Mouse (Mus musculus) midbrain, embryonic 14.5 days (tissue): ENCODE results near the gene Rnd2. TPM values are rescaled to one million over a fixed set of nuclear protein-coding genes. Genes with fewer than 3 reads are reported as not detected.

Source experiments
- ATAC-seq: fragments of 200-750 bp; cut with Nextera tagmentation; 2 replicates; pipeline ENCODE4 v1.8.0; 2017; ENCODE audit warnings: moderate number of reproducible peaks, moderate library complexity; ENCODE audit not compliant: low FRiP score, low TSS enrichment
- DNase-seq: peaks from one replicate; pipeline ENCODE4 v3.0.0-alpha.2; 2015
- H3K27ac ChIP-seq: fragments of 300-500 bp; sonication (generic); replicated peaks from 2 replicates; pipeline ENCODE4 v1.5.1; 2014; ENCODE audit warnings: mild to moderate bottlenecking, low read depth, low read length, moderate library complexity
- H3K27me3 ChIP-seq: fragments of 300-500 bp; sonication (generic); 2 replicates; pipeline ENCODE4 v1.6.1; 2014; ENCODE audit warnings: low read length, control low read depth, mixed read lengths; ENCODE audit not compliant: control insufficient read depth, insufficient read depth
- H3K36me3 ChIP-seq: fragments of 300-500 bp; sonication (generic); 2 replicates; pipeline ENCODE4 v1.6.1; 2014; ENCODE audit warnings: low read length, control low read depth; ENCODE audit not compliant: control insufficient read depth, insufficient read depth
- H3K4me1 ChIP-seq: fragments of 300-500 bp; sonication (generic); 2 replicates; pipeline ENCODE4 v1.6.1; 2014; ENCODE audit warnings: mild to moderate bottlenecking, antibody characterized with exemption, low read length, control low read depth; ENCODE audit not compliant: control insufficient read depth, insufficient read depth
- H3K4me2 ChIP-seq: fragments of 300-500 bp; sonication (generic); 2 replicates; pipeline ENCODE4 v1.6.1; 2014; ENCODE audit warnings: mild to moderate bottlenecking, low read length, moderate library complexity
- H3K4me3 ChIP-seq: fragments of 300-500 bp; sonication (generic); replicated peaks from 2 replicates; pipeline ENCODE4 v1.5.1; 2014; ENCODE audit warnings: low read depth, low read length
- H3K9ac ChIP-seq: fragments of 300-500 bp; sonication (generic); replicated peaks from 2 replicates; pipeline ENCODE4 v1.6.1; 2014; ENCODE audit warnings: mild to moderate bottlenecking, low read length, moderate library complexity
- H3K9me3 ChIP-seq: fragments of 300-500 bp; sonication (generic); 2 replicates; pipeline ENCODE4 v1.6.1; 2016; ENCODE audit warnings: low read length, control low read depth, mixed read lengths; ENCODE audit not compliant: control insufficient read depth
- WGBS: fragments of 180-500 bp; shearing (Covaris S2); extraction: QIAGEN DNeasy Blood & Tissue Kit; methylation state at CpG from one replicate; pipeline ENCODE4 v1.1.7; 2014; 5-methylcytosine and 5-hydroxymethylcytosine counted together
- polyA plus RNA-seq: library from polyadenylated mRNA; unstranded; fragments of >200 nt; fragmentation: Nextera tagmentation; extraction: Ambion mirVana; gene quantifications from 2 replicates; pipeline ENCODE4 v1.2.1, GENCODE M21; 2014

The Rnd2 gene
- polyA plus RNA-seq, 1 experiment from 2014 or later = 58.6 TPM

DNA sequence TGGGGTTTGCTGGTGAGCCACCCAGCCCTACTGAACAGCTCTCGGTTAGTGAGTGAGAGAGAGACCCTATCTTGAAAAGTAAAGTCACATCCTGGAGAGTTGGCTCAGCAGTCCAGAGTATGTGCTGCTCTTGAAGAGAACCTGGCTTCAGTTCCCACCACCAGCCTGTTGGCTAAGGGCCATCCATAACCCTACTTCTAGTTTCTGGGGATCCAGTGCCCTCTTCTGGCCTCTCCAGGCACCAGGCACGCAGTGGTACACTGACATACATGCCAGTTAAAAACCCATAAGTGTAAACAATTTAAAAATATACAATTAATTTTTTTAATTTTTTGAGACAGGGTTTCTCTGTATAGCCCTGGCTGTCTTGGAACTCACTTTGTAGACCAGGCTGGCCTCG, 14.4 kb upstream of the Rnd2 start:
- H3K9ac ChIP-seq = no peak overlapping the region
- no peak overlapping the region for H3K4me2 ChIP-seq
- 88% methylated on average over 3 of the region's 3 CpGs for WGBS
- H3K9me3 ChIP-seq = no peaks in the 10 kb centered on the region
- no peak overlapping the region for H3K27ac ChIP-seq
- H3K27me3 ChIP-seq = no peaks in the 10 kb centered on the region
- no peak overlapping the region for H3K4me3 ChIP-seq
- DNase-seq = no peak
- H3K4me1 ChIP-seq = no peaks in the 10 kb centered on the region
- no peak for ATAC-seq
- H3K36me3 ChIP-seq = peaks cover 6% of the 10 kb centered on the region

DNA sequence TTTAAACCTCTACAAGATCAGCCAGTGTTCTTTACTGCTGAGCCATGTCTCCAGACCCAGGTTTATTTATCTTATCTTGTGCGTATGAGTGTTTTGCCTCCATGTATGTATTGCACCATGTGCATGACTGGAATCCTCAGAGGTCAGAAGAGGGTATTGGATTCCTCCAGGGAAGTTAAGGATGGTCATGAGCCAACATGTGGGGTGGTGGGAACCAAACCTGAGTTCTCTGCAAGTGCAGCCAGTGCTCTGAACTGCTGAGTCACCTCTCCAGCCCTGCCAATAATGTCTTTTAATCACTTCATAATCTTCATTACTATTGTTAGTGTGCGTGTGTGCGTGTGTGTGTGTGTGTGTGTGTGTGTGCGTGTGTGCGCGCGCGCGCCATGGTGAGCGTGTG, 13.3 kb upstream of the Rnd2 start:
- Histone ChIP-seq H3K27ac (no peak overlapping the region), H3K4me3 (no peak overlapping the region), H3K36me3 (no peaks in the 10 kb centered on the region), H3K4me2 (no peak overlapping the region), H3K9me3 (no peaks in the 10 kb centered on the region), H3K27me3 (no peaks in the 10 kb centered on the region), H3K4me1 (no peaks in the 10 kb centered on the region), H3K9ac (no peak overlapping the region)
- ATAC-seq (no peak), DNase-seq (no peak)
- WGBS = 91% methylated on average over 10 of the region's 10 CpGs

DNA sequence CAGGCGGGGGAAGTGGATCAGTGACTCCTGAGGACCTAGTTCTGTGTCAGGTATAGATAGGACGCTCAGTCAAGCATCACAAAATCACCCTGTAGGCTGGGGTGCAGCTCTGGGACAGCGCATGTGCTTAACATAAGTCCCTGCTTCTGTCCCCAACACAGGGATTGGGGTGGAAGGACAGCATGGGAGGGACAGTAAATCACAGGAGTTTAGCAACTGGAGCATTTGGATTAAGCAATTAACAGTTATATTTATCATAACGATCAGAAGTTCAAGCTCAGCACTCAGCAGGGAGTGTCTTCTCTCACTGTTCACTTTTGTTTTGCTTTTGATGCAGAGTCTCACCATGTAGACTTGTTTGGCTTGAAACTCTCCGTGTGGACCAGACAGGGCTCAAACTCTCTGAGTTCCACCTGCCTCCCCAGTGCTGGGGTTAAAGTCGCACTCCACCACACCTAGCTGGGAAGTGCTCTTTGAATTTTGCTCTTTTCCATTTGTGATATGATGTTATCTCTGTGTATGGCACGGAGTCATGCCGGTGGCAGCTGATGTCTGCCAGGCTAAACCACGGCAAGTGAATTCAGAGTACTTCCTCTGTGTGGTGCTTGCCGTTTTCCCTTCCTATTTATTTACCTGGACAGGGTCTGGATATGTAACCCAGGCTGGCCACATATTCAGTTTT, 12.6 kb upstream of the Rnd2 start:
- ATAC-seq = no peak
- Histone ChIP-seq H3K27me3 (no peaks in the 10 kb centered on the region), H3K9me3 (no peaks in the 10 kb centered on the region), H3K4me2 (no peak overlapping the region), H3K36me3 (peaks cover 6% of the 10 kb centered on the region; the same call in 1 of the 2 replicates), H3K27ac (no peak overlapping the region), H3K9ac (no peak overlapping the region), H3K4me1 (no peaks in the 10 kb centered on the region), H3K4me3 (no peak overlapping the region)
- DNase-seq = no peak
- 74% methylated on average over 10 of the region's 10 CpGs for WGBS

DNA sequence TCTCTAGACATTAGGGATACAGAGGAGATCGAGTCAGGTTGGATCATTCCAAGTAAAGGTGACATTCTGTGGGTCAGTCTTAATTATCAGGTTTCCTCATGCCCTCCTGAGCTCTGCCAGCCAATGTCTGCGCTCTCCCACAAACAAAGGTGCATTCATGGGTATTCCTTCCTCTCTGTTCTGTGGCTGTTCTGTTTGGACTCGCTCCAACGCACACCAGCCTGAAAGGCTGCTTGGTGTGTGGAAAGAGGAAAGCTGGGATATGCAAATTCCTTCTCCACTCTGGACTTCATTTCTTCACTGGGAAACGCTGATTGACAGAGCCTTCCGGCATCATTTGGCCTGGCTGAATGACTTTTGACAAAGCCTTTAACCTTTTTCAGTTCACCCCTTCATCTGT, 10.1 kb upstream of the Rnd2 start:
- H3K4me1 ChIP-seq = no peaks in the 10 kb centered on the region
- no peak overlapping the region for H3K27ac ChIP-seq
- H3K9me3 ChIP-seq = no peaks in the 10 kb centered on the region
- no peak overlapping the region for H3K4me3 ChIP-seq
- no peak overlapping the region for H3K4me2 ChIP-seq
- ATAC-seq (no peak), DNase-seq (peak; percentile 63)
- H3K27me3 ChIP-seq = no peaks in the 10 kb centered on the region
- 21% methylated on average over 6 of the region's 6 CpGs for WGBS
- no peak overlapping the region for H3K9ac ChIP-seq
- peaks cover 30% of the 10 kb centered on the region for H3K36me3 ChIP-seq

DNA sequence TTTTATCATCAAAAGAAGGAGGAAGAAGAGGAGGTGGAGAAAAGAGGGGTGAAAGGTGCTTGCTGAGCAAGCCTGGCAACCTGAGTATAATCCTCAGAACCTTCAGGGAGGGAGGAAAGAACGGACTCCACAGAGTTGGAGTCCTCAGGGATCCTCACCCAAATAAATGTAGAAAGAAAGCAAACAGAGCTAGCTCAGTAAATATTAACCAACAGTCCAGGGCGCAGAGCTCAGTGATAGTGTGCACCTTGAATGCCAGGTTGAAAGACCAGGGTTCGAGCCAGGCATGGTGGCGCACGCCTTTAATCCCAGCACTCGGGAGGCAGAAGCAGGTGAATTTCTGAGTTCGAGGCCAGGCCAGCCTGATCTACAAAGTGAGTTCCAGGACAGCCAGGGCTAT, 9.2 kb upstream of the Rnd2 start:
- H3K4me2 ChIP-seq = no peak overlapping the region

DNA sequence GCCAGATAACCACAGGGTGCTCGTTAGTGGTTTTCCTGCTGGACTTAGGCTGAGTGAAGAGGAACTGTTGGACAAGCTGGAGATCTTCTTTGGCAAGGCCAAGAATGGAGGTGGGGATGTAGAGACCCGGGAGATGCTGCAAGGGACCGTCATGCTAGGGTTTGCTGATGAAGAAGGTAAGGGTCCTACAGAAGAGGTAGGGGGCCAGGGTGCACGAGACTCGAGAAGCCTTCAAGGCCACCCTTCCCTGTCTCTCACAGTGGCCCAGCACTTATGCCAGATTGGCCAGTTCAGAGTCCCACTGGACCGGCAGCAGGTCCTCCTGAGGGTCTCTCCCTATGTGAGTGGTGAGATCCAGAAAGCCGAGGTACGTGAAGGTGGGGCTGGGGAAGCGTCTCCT, 7.2 kb upstream of the Rnd2 start:
- H3K27ac ChIP-seq = no peak overlapping the region
- ATAC-seq = no peak
- no peak overlapping the region for H3K4me3 ChIP-seq
- H3K4me2 ChIP-seq = no peak overlapping the region
- no peaks in the 10 kb centered on the region for H3K27me3 ChIP-seq
- 90% methylated on average over 9 of the region's 9 CpGs for WGBS
- H3K36me3 ChIP-seq = peaks cover 60% of the 10 kb centered on the region
- H3K9me3 ChIP-seq = no peaks in the 10 kb centered on the region
- no peak overlapping the region for H3K9ac ChIP-seq
- DNase-seq = no peak
- peaks cover 7% of the 10 kb centered on the region for H3K4me1 ChIP-seq

More for the DNA sequence above, 9.2 kb upstream of the Rnd2 start:
- Histone ChIP-seq H3K9me3 (no peaks in the 10 kb centered on the region), H3K4me3 (no peak overlapping the region), H3K27me3 (no peaks in the 10 kb centered on the region), H3K36me3 (peaks cover 40% of the 10 kb centered on the region), H3K27ac (no peak overlapping the region), H3K9ac (no peak overlapping the region), H3K4me1 (no peaks in the 10 kb centered on the region)
- DNase-seq = no peak
- whole genome bisulfite sequencing = 88% methylated on average over 7 of the region's 7 CpGs
- ATAC-seq = no peak

DNA sequence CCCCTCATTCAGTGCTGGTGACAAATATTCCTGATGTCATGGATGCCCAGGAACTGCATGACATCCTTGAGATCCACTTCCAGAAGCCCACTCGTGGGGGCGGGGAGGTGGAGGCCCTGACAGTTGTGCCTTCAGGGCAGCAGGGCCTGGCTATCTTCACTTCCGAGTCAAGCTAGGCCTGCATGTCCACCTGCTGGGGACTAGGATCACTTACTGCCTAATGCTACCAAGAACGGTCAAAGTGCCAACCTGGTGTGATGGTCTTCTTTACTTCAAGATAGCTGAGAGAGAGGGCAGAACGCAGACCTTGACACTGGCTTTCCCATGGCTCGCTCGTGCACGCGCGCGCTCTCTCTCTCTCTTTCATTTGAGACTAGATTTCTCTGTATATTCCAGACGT, 6.6 kb upstream of the Rnd2 start:
- Histone ChIP-seq H3K27me3 (no peaks in the 10 kb centered on the region), H3K4me3 (no peak overlapping the region), H3K36me3 (peaks cover 63% of the 10 kb centered on the region), H3K4me1 (peaks cover 13% of the 10 kb centered on the region), H3K4me2 (no peak overlapping the region), H3K9me3 (no peaks in the 10 kb centered on the region), H3K27ac (no peak overlapping the region), H3K9ac (no peak overlapping the region)
- 87% methylated on average over 12 of the region's 12 CpGs for WGBS
- no peak for ATAC-seq
- DNase-seq = no peak

DNA sequence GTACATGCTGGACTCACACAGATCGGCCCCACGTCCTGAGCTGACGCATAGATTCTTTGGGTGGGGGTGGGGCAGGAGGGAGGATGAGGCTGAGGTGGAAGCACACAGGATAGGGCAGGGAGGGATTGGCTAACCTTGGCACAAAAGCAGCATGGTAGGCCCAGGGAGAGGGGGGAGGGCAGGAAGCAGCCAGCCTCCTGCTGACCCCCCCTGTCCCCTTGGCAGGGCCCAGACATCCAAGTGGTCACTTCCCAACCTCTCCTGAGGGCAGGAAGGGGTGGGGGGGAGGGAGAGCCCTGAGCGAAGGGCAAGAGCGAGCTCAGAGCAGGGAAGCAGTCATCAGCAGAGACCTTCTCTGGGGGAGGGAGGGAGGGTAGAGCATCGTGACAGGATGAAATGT, 5.1 kb upstream of the Rnd2 start:
- peaks cover 63% of the 10 kb centered on the region for H3K36me3 ChIP-seq
- no peak for DNase-seq
- no peaks in the 10 kb centered on the region for H3K27me3 ChIP-seq
- ATAC-seq = no peak
- no peak overlapping the region for H3K4me2 ChIP-seq
- no peak overlapping the region for H3K9ac ChIP-seq
- H3K9me3 ChIP-seq = no peaks in the 10 kb centered on the region
- WGBS = 51% methylated on average over 6 of the region's 6 CpGs
- H3K4me1 ChIP-seq = peaks cover 24% of the 10 kb centered on the region
- no peak overlapping the region for H3K4me3 ChIP-seq
- no peak overlapping the region for H3K27ac ChIP-seq

DNA sequence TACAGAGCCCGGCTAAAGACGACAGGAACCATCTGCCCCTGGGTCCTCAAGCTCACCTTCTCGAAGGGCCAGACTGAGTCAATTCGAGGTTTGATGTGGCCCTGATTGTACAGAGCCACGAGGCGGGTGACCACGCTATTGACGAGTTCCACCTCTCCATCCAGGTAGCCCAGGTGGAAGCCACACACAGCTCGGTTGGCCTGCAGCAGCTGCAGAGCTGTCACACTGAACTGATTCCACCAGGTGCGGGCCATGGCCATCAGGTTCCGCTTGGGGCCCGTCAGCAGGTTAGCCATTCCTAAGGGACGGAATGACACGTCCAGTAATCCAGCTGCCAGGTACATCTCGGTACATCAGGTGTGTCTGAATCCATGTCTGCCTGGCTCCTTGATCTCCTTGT, 4.5 kb upstream of the Rnd2 start:
- WGBS = 91% methylated on average over 15 of the region's 15 CpGs
- Histone ChIP-seq H3K4me3 (no peak overlapping the region), H3K4me1 (peaks cover 24% of the 10 kb centered on the region), H3K27me3 (no peaks in the 10 kb centered on the region), H3K9me3 (no peaks in the 10 kb centered on the region), H3K36me3 (peaks cover 63% of the 10 kb centered on the region), H3K9ac (no peak overlapping the region), H3K27ac (no peak overlapping the region), H3K4me2 (no peak overlapping the region)
- ATAC-seq (no peak), DNase-seq (no peak)
